Mouse (Mus musculus) cerebellum, adult 9-10 months (tissue): ENCODE data around the gene Gm42517.

ENCODE experiments used
- DNase-seq: peaks from one replicate; pipeline ENCODE4 v3.0.0; 2022

Gene Gm42517

DNA sequence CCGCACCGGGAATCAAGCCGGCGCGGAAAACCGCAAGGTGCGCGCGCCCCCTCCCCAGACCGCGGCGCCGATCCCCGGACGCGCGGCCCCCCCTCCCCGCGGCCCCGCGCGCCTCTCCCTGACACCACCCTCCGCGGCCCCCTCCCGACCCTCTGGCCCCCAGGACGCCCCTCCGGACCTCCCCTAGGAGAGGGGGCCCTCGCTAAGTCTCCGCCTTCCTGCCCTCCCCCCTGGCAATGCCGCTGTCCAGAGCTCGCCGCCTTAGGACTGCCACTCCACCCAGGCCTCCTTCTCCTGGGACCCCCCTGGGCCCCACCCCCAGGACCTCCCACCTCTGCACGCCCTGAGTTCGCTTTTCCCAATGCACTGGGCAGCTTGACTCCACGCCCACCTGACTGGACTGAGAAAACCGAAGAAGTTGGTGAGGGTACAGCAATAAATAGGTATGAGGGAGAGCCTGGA, at the start of gene Gm42517:
TSS of gene Gm42517 (minus strand) at position 52 of the 462 bp plus-strand sequence.
- peak; percentile 38 for DNase-seq

DNA sequence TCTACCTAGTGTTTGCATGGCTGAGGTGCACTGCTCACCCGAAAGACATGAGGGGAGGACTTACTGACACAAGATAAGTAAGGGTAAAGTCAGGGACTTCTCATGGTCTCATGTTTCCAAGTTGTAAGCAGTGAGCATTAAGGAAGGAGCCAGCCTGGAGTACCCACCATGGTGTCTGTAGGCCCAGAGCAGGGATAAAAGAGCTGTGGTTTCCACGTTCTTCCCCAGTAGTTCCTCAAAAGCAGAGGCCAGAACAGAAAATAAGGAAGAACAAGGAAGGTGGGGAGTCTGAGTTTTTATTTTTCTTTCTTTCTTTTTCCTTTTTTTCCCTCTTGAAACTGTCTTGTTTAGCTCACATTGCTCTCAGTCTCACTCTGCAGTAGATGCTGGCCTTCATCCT, 47.0 kb upstream of the Gm42517 start:
- no peak for DNase-seq

DNA sequence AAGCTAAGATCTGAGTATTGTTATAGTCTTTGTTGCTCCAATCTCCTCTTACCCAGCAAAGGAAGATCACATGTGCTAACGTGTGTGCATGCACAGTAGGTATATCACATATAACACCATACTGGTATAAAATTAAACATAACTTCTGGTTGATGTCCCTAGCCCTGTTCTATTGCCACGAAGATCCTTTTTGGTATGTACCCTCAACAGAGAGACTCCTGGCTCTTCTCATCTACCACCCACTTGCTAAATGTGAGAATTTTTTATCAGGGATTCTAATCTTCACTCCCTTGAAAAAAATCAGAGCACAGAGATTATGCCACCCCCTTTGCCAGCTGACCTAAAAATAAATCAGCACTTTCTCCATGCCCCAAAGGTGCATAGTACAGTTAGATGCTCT, 39.3 kb upstream of the Gm42517 start:
- DNase-seq: no peak

DNA sequence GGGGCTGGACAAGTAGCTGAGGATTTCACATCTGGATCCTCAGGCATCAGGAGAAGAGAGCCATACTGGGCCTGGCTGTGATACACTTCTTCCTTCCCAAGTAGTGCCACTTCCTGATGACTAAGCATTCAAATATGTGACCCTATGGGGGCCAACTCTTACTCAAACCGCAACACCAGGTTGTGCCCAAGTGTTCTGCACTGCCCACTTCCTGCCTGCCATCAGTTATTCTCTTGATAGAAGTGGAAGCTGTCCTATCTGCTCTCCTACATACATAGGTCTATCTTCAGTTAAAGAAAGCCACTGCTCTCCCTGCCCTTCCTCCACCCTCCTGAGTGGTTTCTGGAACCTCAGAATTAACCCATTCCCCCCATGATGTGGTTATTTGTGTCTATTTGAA, 37.7 kb upstream of the Gm42517 start:
- DNase-seq: no peak

DNA sequence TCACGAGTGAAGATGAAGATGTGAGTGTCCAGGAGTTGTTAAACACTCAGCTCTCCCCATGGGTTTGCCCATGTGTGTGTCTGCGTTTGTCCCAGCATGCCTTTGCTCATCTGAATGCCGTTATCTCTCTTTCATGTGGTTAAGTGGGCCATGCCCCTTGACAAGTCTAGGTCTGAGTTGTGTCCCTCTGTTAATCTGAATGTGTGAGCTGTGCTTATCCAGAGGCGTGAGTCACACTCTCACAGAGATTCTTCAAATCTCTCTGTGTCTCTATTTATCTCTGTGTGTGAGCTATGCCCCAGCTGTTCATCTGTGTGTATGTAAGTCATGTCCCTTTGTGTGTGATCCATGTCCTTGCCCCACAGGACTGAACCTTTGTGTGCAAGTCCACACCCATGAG, 35.7 kb upstream of the Gm42517 start:
- no peak for DNase-seq

DNA sequence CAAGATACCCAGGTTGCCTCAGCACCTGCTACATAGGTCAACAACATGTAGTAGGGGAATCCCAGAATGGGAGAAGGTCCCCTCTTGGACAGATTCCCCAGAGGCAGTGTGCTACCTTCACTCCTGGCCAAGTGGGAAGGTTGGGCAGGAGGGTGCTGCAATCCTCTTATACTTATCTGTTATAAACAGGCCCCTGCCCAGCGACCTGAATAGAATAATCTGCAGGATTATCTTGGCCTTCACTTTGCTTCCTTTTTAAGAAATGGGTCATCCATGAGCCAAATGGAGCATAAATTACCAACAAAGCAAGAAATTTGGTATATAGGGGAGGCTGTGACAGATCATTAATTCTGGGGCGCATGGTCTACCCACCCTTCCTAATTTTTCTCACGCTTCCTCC, 22.0 kb upstream of the Gm42517 start:
- no peak for DNase-seq

DNA sequence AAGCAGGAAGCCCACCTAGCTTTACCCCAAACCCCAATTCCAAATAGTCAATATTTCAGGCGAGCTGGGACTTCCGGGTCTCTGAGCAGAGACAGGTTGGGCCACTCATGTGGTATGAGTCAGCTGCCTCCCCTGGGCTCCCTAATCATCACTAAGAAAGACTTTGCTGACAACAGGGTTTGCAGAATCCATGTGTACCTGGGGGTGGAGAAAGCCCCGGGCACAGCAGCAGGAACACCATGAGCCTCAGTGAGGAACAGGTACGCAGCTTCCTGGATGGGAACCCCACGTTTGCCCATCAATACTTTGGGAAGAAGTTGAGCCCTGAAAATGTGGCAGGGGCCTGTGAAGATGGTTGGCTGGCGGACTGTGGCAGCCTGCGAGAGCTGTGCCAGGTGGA, 20.5 kb upstream of the Gm42517 start, which contains the start of gene Pde6b:
TSS of gene Pde6b (plus strand) at position 191 of the 400 bp plus-strand sequence.
- no peak for DNase-seq

DNA sequence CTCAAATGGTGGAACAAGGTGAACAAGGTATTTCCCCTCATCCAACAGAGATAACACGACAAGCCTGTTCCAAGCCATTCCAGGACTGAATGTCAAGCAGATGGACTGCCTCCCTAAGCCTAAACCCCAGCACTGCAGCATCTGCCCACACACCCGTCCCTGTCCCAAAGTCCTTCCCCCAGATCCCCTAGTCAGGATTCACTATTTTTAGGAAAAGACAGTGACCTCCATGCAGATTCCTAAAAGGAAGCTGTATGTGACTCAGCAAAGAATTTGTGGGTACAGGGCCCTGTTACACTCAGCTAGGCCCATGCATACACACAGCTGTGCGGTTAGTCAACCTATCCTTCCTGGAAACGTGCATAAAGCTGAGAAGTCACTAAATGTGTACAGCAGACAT, 18.7 kb upstream of the Gm42517 start:
- DNase-seq: no peak

DNA sequence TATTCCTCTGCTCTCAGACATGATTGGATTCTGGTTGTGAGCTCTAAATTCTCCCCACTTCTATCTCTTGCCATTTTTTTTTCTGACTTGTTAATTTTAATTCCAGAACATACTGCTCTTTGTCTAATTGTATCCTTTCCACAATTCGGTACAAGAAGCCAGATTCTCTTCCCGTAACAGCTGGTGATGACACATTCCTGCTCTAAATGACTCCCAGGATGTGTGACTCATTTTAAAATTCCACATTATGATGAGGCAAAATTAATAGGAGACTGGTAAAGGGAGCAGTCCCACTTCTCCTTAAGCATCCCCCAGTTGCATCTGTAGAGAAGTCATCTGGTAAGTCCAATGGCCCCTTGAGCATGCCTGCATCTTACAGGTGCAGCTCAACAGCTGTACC, 17.9 kb upstream of the Gm42517 start:
- no peak for DNase-seq

DNA sequence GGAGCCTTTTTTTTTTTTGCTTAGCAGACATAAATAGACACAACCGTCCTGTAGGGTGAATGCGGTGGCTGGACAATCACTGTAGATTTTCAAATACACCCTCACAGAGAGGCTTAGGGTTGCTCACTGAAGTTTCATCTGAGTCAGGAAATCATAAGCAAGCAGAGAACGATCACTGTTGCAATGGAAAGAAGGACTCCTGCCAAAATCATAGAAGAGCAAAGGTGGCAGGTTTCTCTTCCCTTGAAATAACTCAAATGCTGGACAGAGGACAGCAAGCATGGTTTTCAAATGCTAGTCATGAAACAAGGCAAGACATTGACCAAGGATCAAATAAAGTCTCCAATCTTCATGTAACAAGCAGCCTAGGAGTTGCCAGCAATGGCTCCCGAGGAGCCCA, 10.6 kb upstream of the Gm42517 start:
- no peak for DNase-seq

DNA sequence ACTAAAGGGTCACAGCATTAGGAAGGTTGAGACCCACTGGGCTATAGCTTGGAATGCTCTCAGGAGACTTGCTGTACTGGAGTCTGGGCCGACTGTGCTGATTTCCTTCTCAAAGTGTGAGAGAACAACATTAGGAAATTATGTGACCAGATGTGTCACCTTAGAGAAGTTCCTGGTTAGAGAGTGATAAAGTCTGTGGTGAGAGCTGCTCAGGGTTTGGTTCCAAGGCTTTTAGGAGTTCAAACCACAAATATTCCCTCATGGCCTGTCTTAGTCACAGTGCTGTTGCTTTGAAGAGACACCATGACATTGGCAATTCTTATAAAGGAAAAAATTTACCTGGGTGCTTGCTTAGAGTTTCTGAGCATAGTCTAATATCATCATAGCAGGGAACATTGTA, 8.3 kb upstream of the Gm42517 start:
- DNase-seq: no peak

DNA sequence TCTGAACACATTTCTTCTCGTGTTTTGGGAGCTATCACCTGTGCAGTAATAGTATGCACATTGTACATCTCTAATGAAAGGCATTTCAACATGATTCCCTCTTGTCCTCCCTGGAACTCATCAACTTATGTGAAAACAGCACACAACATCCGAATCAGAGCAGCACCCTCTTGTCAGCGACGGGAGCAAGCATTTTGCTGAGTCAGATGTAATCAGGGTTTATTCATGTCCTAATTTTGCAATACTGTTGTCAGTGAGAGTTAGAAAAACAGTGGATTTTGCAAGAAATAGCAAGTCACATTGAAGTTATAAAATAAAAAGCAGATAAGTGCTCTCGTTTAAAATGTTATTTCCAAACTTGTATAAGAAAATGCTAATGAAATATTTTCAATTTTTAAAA, 6.4 kb upstream of the Gm42517 start:
- DNase-seq: no peak

DNA sequence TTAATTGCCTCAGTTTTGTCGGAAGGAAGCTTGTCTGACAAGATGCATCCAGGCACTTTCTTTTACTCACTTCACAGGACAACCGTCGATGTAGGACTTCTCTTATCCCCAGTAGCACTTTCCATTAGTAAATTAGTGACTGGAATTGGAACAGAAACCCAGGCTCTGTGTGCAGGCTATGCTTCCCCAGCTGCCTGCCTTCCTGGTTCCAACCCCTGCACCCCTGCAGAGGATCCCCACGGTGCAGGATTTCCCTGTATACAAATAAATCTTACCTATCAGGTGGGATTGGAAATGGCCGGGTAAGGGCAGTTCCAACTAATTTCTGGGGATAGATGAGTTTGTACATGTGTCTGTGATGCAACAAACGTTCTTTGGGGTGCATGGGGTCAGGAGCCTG, 2.2 kb upstream of the Gm42517 start:
- no peak for DNase-seq

DNA sequence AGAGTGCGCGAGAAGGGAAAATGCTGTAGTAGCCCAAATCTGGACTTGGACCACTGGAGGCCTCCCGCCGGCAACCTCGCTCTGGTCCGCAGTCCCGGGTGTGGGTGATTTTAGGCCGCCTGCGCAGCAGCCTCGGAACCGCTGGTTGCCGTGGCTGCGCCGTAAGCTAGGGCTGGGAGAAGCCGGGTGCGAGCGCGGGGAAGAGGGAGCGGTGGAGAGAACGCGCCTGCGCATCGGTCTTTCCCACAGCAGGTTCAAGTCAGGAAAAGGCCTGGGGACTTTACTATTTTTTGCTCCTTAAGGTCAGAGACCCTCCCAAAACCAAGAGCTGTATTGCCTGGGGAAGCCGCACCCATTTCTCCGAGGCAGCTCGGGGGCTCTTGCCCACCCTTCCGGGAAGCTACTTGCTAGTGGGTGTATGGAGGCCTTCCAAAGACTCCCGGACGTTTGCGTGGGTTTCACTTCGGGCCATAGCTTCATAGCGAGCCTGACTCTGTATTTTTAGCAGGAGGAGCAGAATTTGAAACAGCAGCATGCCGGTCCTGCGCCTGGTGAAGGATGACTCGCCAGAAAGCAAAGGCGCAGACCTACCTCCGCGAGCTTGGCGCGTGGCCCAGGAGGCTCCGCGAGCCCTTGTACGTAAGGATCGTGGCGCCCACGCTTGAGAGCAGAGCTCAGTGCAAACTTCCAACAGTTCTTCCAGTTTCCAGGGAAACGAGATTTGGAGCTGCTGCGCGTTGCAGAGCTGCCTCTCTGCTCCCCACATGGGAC, 1.3 kb upstream of the Gm42517 start:
- DNase-seq: peak; percentile 65

DNA sequence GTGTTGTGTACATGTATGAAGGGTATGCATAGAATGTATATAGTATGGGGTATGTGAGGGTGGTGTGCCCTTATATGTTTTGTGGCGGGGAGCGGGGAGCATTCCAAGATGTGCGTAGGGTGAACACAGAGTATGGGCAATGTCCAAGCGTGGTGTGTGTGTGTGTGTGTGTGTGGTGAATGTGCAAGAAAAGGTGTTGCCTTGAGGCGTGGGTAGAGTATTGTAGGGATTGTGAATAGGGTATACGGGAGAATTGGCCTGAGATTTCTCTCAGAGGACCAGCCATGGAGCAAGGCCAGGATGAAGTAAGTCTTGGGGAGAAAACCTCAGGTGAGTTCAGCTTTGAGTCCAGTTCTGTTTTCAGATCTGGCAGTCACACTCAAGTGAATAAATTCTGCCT, 724 bp upstream of the Gm42517 start:
- DNase-seq: no peak

DNA sequence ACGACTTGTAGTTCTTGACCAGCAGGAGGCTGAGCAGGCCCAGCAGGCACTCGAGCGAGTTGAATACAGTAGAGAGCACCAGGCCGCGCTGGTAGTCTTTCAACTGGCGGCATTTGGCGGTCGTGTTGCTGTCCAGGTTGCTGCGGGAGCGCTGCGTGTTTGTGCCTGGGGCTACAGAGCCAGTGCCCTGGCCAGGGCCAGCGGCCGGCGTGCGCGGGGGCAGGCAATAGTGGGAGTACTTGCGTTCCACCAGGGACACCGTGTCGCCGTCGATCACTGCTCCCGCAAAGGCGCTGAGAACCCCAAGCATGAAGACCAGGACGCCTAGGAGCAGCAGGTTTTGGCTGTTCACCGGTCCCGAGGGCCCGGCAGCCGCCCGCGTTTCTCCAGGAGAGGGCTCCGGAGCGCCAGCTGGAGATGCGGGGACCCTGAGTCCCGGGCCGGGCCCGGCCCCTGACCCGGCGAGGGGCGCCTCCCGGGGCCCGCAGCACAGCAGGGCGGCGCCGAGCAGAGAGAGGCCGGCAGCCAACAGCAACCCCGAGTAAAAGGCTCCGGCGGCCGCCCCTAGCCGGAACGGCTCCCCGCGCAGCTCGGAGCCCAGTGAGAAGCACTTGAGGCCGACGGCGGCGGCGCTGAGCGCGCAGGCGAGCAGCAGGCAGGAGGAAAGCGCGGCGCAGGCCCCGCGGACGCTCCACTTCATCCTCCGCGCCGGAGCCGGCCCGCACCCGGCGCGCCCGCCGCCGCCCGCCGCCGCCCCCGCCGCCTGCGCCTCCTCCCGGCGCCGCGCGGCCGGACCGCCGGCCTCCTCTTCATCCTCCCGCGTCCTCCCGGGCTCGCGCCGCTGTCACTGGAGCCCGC, 509 bp downstream of the Gm42517 start:
- peak; percentile 63 for DNase-seq

DNA sequence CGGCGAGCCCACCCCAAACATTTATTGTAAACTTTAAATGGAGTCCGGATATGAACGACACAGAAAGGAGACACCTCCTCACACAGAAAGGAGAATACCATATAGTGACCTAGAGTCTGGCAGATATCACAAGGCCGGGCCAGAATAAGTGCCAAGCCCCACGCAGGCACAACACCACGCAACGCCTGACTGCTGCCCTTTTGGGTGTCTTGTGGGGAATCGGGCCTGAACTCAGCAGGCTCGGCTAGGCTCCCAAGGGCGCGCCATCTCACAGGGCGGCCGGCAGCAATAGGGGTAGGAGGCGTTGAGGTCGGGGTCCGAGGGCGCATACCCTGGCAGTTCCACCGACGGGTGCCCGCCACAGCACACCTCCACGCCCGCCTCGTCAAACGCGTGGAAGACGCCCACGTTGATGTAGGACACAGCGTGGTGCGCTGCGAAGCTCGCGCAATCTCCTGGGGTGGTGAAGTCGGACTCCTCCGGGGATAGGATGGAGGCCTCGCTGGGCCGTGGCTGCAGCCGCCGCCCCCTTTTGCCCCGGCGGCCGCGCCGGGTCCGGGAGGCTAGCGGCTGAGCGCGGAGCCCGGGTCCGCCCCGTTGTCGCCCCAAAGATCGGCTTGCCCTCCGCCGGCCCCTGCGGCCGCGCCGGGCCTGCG, 1.3 kb downstream of the Gm42517 start:
- DNase-seq: peak; percentile 34

DNA sequence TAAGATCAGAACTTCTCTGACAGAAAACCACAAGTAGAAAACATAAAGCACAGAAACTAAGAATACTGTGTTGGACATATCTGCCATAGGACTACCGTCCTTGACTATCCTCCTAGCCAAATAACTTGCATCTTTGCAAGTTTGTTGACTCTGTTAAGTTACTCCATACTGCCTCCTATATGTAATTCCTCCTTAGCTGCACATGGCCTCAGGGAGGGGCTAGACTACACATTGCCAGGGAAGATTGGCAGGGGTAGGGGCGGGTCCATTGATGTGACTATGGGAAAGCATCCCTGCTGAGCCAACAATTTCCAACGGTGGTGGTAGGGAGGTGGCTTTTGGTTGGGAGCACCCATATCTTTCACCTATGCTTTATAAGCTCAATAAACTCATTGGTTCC, 5.4 kb downstream of the Gm42517 start:
- no peak for DNase-seq

DNA sequence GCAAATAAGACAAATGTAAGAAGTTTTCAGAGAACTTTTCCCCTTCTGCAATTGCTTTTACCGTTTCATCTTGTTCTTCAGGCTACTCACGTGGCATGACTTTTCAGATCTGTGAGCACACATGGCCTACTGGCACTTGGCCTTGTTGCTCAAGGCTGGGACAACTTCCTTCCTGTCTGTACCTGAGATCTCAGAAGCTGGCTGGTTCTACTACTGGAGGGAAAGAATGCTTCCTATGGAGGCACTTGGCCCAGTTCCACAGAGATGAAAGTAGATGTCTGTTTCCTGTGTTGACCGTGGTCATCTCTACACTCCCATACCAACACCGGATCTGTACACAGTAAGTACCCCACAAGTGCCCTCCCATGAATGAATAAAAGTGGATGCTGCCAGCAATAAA, 7.5 kb downstream of the Gm42517 start:
- DNase-seq: no peak

DNA sequence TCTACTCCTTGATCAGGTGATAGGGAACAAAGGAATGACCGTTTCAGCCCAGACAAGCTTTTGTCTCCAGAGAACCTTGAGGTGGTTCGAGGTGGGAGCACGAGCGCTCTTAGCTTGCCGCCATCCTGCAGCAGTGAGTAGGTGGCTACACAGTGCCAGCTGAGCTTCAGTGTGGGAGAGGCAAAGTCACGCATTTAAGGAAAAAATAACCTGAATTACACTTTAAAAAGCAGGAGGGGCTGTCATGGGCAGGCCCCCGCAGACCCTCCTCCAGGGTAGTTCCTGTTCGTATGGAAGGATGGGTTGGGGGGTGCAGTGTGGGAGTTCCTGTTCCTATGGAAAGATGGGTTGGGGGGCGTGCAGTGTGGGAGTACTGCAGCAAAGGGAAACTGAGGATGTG, 8.2 kb downstream of the Gm42517 start:
- DNase-seq: no peak

DNA sequence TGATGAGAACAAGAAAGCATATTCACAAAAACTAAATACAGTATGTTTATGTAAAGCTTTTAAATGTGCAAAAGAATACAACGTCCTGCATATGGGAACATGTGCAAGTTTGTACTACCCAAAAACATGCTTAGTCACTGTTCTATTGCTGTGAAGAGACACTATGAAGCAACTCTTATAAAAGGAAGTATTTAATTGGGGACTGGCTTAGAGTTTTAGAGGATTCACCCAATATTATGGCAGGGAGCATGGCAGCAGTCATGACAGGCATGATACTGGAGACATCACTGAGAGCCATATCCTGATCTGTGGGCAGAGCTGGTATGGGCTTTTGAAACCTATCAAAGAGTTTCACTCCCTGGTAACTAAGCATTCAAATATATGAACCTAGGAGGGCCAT, 9.9 kb downstream of the Gm42517 start:
- no peak for DNase-seq

DNA sequence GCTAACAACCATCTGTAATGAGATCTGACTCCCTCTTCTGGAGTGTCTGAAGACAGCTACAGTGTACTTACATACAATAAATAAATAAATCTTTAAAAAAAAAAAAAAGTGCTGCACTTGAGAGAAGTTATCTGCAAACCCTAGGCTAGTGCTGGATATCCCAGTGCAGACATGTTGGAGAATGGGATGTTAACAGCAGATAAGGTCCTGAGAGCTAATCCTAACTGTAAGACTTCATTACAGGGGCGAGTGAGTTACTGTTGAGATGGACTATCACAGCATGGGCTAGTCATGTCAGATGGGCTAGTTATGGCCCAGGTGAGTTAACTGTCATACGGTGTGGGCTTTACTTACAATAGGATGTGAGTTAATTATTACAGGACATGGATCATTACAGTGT, 13.7 kb downstream of the Gm42517 start:
- DNase-seq: no peak

DNA sequence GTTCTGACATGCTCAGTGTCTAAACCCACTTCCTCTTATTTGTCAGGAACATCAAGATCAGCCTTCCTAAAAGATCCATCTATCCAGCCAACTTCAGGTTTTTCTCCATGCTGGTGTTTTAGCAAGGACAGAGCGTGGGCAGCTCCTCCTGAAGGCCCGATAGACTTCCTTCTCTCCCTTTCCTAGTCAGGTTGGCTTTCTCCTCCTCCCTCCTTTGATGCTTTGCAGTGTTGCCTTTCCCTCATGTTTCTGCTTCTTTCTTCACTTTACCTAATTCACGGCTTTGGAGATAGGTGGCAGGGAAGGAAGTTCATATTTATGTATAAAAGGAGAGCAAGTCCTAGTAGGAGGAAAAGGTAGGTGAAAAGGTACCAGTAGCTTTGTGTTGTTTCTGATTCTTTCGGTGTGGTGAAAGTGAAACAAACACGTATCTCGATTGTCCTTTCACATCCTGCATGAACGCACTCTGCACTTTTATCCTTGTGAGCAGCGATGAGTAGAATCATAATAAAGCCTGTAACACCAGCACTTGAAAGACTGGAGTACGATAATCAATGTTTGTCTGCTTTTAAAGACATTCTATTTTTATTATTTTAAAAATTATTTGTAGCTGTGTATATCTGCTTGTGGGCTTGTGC, 18.1 kb downstream of the Gm42517 start:
- DNase-seq: no peak
